Mouse (Mus musculus): ENCODE measurements at regions not wholly inside any gene's neighbourhood (a gene's known extent, or its start where the extent isn't known, plus 50 kb on each side); places are given as distances from the start of the nearest gene placed in this dataset.

DNA sequence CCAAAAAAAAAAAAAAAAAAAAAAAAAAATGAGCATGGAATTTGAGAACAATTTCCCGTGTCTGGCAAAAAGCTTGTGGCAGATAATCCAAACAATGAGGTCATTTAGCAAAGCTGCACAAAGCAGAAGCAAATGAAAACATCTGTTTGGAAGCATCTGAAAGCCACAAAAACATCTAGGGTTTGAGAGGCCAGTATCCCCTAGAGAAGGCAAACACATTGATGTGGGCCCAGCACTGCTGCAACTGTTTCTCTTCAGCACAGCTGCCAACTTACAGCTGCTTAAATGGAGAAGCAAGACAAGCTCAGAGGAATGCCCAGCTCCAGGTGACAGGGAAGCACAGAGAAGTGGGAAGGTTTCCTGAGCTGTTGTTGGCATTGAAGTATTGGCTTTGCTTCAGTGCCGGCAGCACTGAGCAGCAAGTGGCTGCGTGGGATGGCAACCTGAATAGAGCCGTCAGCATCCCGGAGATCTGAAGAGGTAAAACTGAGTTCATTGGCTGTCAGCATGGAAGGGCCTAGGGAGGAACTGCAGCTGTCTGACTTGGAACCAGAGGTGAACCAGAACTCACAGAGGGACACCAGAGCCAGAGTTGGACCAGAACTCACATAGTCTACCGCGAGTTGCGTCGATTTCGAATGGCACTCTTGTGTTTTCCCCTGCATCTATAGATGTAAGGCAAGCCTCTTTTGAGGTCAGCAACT lies 193.8 kb upstream of the Gm17728 start:
- dilution Hi-C loops (cut with MboI; ENCODE audit: extremely low pct_ligation_motif_present, extremely low pct_unique_long_range_greater_than_20kb, low sequenced_read_pairs) = no loop called here

DNA sequence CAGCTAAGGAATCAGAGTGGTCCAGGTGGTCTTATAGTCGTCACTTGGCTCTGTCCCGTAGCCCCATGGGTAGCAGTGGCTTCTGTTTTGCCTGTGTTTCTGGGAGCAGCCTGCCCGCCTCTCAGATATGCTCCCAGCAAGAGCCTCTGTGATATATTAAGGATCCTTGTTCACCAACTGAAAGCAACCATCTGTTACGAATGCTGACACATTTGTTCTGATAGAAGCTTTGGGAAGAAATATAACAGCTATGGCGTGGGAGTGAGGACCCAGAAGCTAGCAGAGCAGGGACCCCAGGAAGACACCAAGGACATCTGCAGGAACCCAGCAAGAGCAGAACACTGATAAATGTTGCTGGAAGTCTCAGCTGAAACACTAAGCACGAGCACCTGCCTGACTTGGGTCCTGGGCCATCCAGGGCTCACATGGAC lies 186.7 kb upstream of the Gm17728 start:
- H3K27me3 ChIP-seq (replicated peaks) = no peaks in the 10 kb centered on the region
- H3K9me3 ChIP-seq (replicated peaks; ENCODE audit: low read length) = no peaks in the 10 kb centered on the region
- dilution Hi-C loops (cut with MboI; ENCODE audit: extremely low pct_ligation_motif_present, extremely low pct_unique_long_range_greater_than_20kb, low sequenced_read_pairs) = no loop called here
- TF ChIP-seq ZNF384 (IDR thresholded peaks at IDR 0.05; ENCODE audit: low read depth, low read length) (no peak), USF2 (conservative IDR thresholded peaks at IDR 0.05; ENCODE audit: low read depth, low read length) (no peak), NRF1 (IDR thresholded peaks at IDR 0.05; ENCODE audit: low read depth, low read length) (no peak), EP300 (IDR thresholded peaks at IDR 0.05; ENCODE audit: low read length) (no peak), SMC3 (IDR thresholded peaks at IDR 0.05; ENCODE audit: low read depth, low read length) (no peak)
- H3K4me3 ChIP-seq (replicated peaks in 1 of 3; ENCODE audit: low read depth in 2 of 3, low read length in 2 of 3, poor library complexity in 1 of 3) = no peak overlapping the region
- no peak for DNase-seq (ENCODE audit: extremely low read depth)
- no peaks in the 10 kb centered on the region for H3K79me2 ChIP-seq (replicated peaks; ENCODE audit: control insufficient read depth, extremely low read depth, insufficient read depth, poor library complexity, severe bottlenecking)
- no peaks in the 10 kb centered on the region for H3K4me1 ChIP-seq (ENCODE audit: control insufficient read depth in 1 of 2, insufficient read depth in 2 of 2)
- no peak overlapping the region for H3K9ac ChIP-seq (ENCODE audit: insufficient read depth, low read depth)
- no peak overlapping the region for H3K4me2 ChIP-seq (ENCODE audit: insufficient read depth, low read depth, poor library complexity, severe bottlenecking)
- in situ Hi-C loops (cut with MboI; ENCODE audit: low pct_ligation_motif_present, low pct_unique_long_range_greater_than_20kb, low sequenced_read_pairs) = no loop called here
- H3K36me3 ChIP-seq (replicated peaks in 1 of 2; ENCODE audit: control insufficient read depth in 1 of 2, insufficient read depth in 1 of 2, low read length in 1 of 2) = no peaks in the 10 kb centered on the region
- H3K27ac ChIP-seq (ENCODE audit: insufficient read depth, low read depth) = no peak overlapping the region

More for the DNA sequence above, 193.8 kb upstream of the Gm17728 start:
- H3K4me1 ChIP-seq (ENCODE audit: control insufficient read depth in 1 of 2, insufficient read depth in 2 of 2) = no peaks in the 10 kb centered on the region
- no peaks in the 10 kb centered on the region for H3K9me3 ChIP-seq (replicated peaks; ENCODE audit: low read length)
- H3K36me3 ChIP-seq (replicated peaks in 1 of 2; ENCODE audit: control insufficient read depth in 1 of 2, insufficient read depth in 1 of 2, low read length in 1 of 2) = no peaks in the 10 kb centered on the region
- no peak for DNase-seq (ENCODE audit: extremely low read depth)
- H3K27me3 ChIP-seq (replicated peaks) = no peaks in the 10 kb centered on the region
- H3K9ac ChIP-seq (ENCODE audit: insufficient read depth, low read depth) = no peak overlapping the region
- no peak overlapping the region for H3K4me2 ChIP-seq (ENCODE audit: insufficient read depth, low read depth, poor library complexity, severe bottlenecking)
- H3K4me3 ChIP-seq (replicated peaks in 1 of 3; ENCODE audit: low read depth in 2 of 3, low read length in 2 of 3, poor library complexity in 1 of 3) = no peak overlapping the region
- in situ Hi-C loops (cut with MboI; ENCODE audit: low pct_ligation_motif_present, low pct_unique_long_range_greater_than_20kb, low sequenced_read_pairs) = no loop called here
- H3K27ac ChIP-seq (ENCODE audit: insufficient read depth, low read depth) = no peak overlapping the region
- H3K79me2 ChIP-seq (replicated peaks; ENCODE audit: control insufficient read depth, extremely low read depth, insufficient read depth, poor library complexity, severe bottlenecking) = no peaks in the 10 kb centered on the region
- no peak for TF ChIP-seq ETS1 (conservative IDR thresholded peaks at IDR 0.05; ENCODE audit: low read depth, low read length)
- TF ChIP-seq IRF4 (IDR thresholded peaks at IDR 0.05; ENCODE audit: low read depth, low read length) = no peak
- TF ChIP-seq JUND (conservative IDR thresholded peaks at IDR 0.05; ENCODE audit: low read depth, low read length) = no peak
- TF ChIP-seq UBTF (IDR thresholded peaks at IDR 0.05; ENCODE audit: low read depth, low read length) = no peak

DNA sequence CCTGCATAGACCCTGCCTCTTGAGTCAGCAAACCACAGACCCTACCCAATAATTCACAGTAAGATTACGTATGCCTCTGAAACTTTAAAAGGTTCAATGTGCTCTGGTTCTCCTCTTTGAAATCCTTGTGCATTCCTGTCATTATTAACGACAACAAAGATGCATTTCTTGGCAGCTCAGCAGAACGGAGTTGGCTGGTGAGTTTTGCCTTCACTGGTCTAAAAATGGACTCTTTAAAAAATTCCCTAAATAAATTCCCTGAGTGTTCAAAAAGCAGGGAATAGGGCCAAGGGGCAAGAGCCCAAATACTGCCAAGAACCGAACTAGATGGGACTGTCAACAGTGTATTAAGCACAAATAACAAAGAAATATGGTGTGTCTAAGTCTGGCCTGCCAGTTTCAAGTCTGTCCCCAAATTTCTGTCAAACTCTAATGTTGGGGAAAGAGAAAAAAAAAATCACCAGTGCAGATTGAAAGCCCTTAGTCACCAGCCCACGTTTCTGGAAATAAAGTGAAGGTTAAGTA lies 163.2 kb upstream of the Gm17728 start:
- no peak overlapping the region for H3K27ac ChIP-seq (ENCODE audit: insufficient read depth, low read depth)
- DNase-seq (ENCODE audit: extremely low read depth) = no peak
- no peaks in the 10 kb centered on the region for H3K9me3 ChIP-seq (replicated peaks; ENCODE audit: low read length)
- dilution Hi-C loops (cut with MboI; ENCODE audit: extremely low pct_ligation_motif_present, extremely low pct_unique_long_range_greater_than_20kb, low sequenced_read_pairs) = no loop called here
- no peak overlapping the region for H3K9ac ChIP-seq (ENCODE audit: insufficient read depth, low read depth)
- in situ Hi-C loops (cut with MboI; ENCODE audit: low pct_ligation_motif_present, low pct_unique_long_range_greater_than_20kb, low sequenced_read_pairs) = no loop called here
- H3K79me2 ChIP-seq (replicated peaks; ENCODE audit: control insufficient read depth, extremely low read depth, insufficient read depth, poor library complexity, severe bottlenecking) = no peaks in the 10 kb centered on the region
- H3K36me3 ChIP-seq (replicated peaks in 1 of 2; ENCODE audit: control insufficient read depth in 1 of 2, insufficient read depth in 1 of 2, low read length in 1 of 2) = no peaks in the 10 kb centered on the region
- no peaks in the 10 kb centered on the region for H3K27me3 ChIP-seq (replicated peaks)
- no peaks in the 10 kb centered on the region for H3K4me1 ChIP-seq (ENCODE audit: control insufficient read depth in 1 of 2, insufficient read depth in 2 of 2)
- no peak overlapping the region for H3K4me3 ChIP-seq (replicated peaks in 1 of 3; ENCODE audit: low read depth in 2 of 3, low read length in 2 of 3, poor library complexity in 1 of 3)
- no peak for TF ChIP-seq ZC3H11A (IDR thresholded peaks at IDR 0.05; ENCODE audit: low read depth, low read length)
- no peak for TF ChIP-seq SIN3A (IDR thresholded peaks at IDR 0.05; ENCODE audit: low read length)
- TF ChIP-seq ZNF384 (IDR thresholded peaks at IDR 0.05; ENCODE audit: low read depth, low read length) = no peak
- no peak for TF ChIP-seq JUND (conservative IDR thresholded peaks at IDR 0.05; ENCODE audit: low read depth, low read length)
- TF ChIP-seq GABPA (IDR thresholded peaks at IDR 0.05; ENCODE audit: insufficient replicate concordance, low read depth, low read length) = no peak
- TF ChIP-seq MEF2A (IDR thresholded peaks at IDR 0.05; ENCODE audit: borderline replicate concordance, low read depth, low read length) = no peak
- TF ChIP-seq UBTF (IDR thresholded peaks at IDR 0.05; ENCODE audit: low read depth, low read length) = no peak
- TF ChIP-seq BHLHE40 (IDR thresholded peaks at IDR 0.05; ENCODE audit: low read depth, low read length) = no peak
- TF ChIP-seq MYC (IDR thresholded peaks at IDR 0.05; ENCODE audit: low read depth, low read length) = no peak
- TF ChIP-seq CHD1 (IDR thresholded peaks at IDR 0.05; ENCODE audit: low read depth, low read length) = no peak
- no peak for TF ChIP-seq CTCF (conservative IDR thresholded peaks at IDR 0.05 in 1 of 2, IDR thresholded peaks at IDR 0.05 in 1 of 2; ENCODE audit: low read depth in 2 of 2, low read length in 2 of 2)
- no peak for TF ChIP-seq ETS1 (conservative IDR thresholded peaks at IDR 0.05; ENCODE audit: low read depth, low read length)
- no peak for TF ChIP-seq RCOR1 (conservative IDR thresholded peaks at IDR 0.05; ENCODE audit: low read depth, low read length)
- no peak for TF ChIP-seq CHD2 (IDR thresholded peaks at IDR 0.05; ENCODE audit: low read length)
- TF ChIP-seq POLR2A (IDR thresholded peaks at IDR 0.05; ENCODE audit: low read depth, low read length) = no peak
- TF ChIP-seq POLR2AphosphoS2 (IDR thresholded peaks at IDR 0.05; ENCODE audit: low read depth, low read length) = no peak
- TF ChIP-seq EP300 (IDR thresholded peaks at IDR 0.05; ENCODE audit: low read length) = no peak
- no peak overlapping the region for H3K4me2 ChIP-seq (ENCODE audit: insufficient read depth, low read depth, poor library complexity, severe bottlenecking)

Data from CH12.LX (cell line).